Mouse (Mus musculus): ENCODE results near the gene Klra4.
"Not testable (repeated sequence)": the region's sequence is repeated elsewhere in the genome, so short reads cannot be mapped to it uniquely, and the experiment has no call there.

Gene Klra4

GRCm38 (mm10) chr6:130067171-130067570 lies at the start of gene Klra4:
Gene Klra4 (minus strand): TSS chr6:130067271.
- not testable (repeated sequence) for DNase-seq

DNA sequence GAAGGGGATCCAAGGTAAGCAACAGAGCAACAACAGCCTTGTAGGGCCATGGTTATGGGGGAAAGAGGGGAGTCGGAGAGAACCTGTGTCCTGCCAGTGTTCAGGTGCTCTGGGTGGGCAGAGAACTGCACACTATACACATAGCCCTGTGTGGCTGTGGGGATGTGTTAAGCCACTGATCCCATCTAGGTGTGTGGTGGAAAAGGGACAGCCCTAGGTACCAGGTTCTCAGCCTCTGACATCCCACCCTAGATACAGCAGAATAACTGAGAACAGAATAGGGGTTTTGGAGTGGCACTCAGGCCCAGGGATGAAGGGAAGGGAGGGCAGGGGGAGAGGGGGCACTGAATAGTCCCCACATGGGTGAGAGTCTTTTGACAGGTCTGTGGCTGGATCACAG lies 43.4 kb upstream of the Klra4 start:
- no peak for DNase-seq

DNA sequence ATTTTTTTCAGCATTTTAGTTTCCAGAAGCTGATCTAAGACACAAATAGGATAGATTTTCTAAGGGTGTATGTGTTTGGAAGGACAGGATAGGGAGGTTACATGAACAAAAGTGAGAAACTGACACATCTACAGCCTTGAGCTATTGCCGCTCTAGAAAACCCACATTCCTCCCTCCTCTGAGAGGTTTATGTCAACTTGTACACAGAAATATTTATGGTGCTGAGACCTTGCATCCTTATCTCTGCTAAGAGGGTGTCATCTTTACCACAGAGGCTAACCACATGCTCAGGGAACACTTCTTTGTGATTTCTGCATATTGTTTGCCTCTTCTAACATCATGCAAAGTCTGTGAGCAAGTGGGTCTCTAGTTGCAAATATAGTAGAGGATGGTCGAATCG lies 35.7 kb upstream of the Klra4 start:
- not testable (repeated sequence) for DNase-seq

GRCm38 (mm10) chr6:130092336-130092948 lies 25.4 kb upstream of the Klra4 start:
- DNase-seq = no peak

DNA sequence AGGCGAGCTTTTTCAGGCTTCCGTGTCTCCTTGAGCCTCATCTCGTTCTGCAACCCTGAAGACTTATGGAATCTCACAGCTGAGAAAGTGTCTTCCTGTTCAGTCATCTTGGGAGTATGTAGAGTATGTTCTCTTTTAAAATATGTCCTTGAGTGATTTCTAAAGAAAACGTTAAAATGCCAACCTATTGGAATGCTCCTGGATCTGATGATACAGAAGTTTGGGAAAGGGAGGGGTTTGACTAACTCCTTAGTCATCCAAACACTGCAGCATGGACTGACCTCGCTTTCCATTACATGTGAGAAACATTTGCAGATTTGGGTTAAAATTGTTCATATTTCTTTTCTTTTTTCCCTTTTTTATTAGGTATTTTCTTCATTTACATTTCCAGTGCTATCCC lies 1.9 kb downstream of the Klra4 start:
- DNase-seq = no peak

- DNase-seq = not testable (repeated sequence)
Measured at GRCm38 (mm10) chr6:130035146-130035545, 31.9 kb downstream of the Klra4 start.

DNA sequence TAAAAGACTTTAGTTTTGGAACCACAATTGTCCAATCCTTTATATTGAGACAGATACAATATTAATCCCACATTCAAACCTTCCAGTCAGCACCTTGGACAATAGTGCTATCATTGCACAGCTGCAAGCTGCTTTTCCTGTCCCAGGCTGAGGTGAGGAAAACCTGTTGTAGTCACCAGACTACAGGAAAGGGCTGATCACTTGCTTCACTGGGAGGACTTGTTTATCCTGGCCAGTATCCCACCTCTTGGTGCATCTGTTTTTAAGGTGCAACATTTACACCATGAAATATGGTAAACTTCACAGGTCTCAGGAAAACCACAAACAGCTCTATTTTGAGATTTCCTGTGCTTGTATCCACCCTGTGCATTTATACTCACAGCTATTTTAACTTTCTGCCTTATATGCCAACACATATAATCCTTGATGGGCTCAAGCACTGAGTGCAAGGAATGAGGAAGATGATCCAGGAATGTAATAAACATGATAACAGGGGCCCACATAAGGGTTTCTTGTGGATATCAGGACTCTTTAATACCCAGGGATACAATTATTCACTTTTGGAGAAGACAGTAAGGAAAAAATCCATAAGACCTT lies 35.5 kb downstream of the Klra4 start:
- DNase-seq = not testable (repeated sequence)

GRCm38 (mm10) chr6:130026854-130027253 lies 40.2 kb downstream of the Klra4 start, which contains the start of gene Klra6:
Gene Klra6 (minus strand): TSS chr6:130026954.
- DNase-seq = no peak

Data from thymus, postnatal 14 days (tissue).